Mouse (Mus musculus) embryonic fibroblast, embryonic 13.5 days (primary cell): Measurements from ENCODE around the gene Slc7a6.

Experiments
- CTCF ChIP-seq: IDR thresholded peaks from 2 replicates; pipeline ENCODE4 v1.5.1; 2011; ENCODE audit warnings: mild to moderate bottlenecking, control low read depth, low read length, moderate library complexity, borderline replicate concordance; ENCODE audit not compliant: insufficient read depth
- POLR2A ChIP-seq: IDR thresholded peaks from 2 replicates; pipeline ENCODE4 v1.6.1; 2011; ENCODE audit warnings: low read depth, mild to moderate bottlenecking, control low read depth, low read length, moderate library complexity

- TF ChIP-seq CTCF: no peak
- TF ChIP-seq POLR2A: no peak
Measured at GRCm38 (mm10) chr8:106127882-106128410, 40.7 kb upstream of the Slc7a6 start.
